Mouse (Mus musculus) CD4-positive, CD25-positive, alpha-beta regulatory T cell, adult 4 months (primary cell): ENCODE data around the gene Drc7. TPM values are rescaled to one million over a fixed set of nuclear protein-coding genes. Genes with fewer than 3 reads are reported as not detected.
"Not testable (repeated sequence)": the region's sequence is repeated elsewhere in the genome, so short reads cannot be mapped to it uniquely, and the experiment has no call there.

ENCODE experiments used
- ATAC-seq: one replicate; pipeline ENCODE4 v1.8.0; 2017
- polyA plus RNA-seq, 2 experiments: library from polyadenylated mRNA; unstranded; fragments of 100-300 nt; shearing (Covaris generic); gene quantifications; one replicate each; pipeline ENCODE4 v1.2.1; 2017

Drc7 gene
- not detected for polyA plus RNA-seq

- no peak for ATAC-seq
Observed at GRCm38 (mm10) chr8:95054927-95055510, at the start of gene Drc7. Gene Drc7 (plus strand): TSS chr8:95055103.

GRCm38 (mm10) chr8:95012442-95012919 is 42.4 kb upstream of the Drc7 start:
- ATAC-seq: no peak

- no peak for ATAC-seq
Observed at GRCm38 (mm10) chr8:95015866-95016265, 39.0 kb upstream of the Drc7 start.

- no peak for ATAC-seq
Observed at GRCm38 (mm10) chr8:95016684-95017083, 38.2 kb upstream of the Drc7 start.

GRCm38 (mm10) chr8:95017451-95017850 is 37.5 kb upstream of the Drc7 start, which contains the start of gene Adgrg3:
Gene Adgrg3 (plus strand): TSS chr8:95017692.
- ATAC-seq: no peak

DNA sequence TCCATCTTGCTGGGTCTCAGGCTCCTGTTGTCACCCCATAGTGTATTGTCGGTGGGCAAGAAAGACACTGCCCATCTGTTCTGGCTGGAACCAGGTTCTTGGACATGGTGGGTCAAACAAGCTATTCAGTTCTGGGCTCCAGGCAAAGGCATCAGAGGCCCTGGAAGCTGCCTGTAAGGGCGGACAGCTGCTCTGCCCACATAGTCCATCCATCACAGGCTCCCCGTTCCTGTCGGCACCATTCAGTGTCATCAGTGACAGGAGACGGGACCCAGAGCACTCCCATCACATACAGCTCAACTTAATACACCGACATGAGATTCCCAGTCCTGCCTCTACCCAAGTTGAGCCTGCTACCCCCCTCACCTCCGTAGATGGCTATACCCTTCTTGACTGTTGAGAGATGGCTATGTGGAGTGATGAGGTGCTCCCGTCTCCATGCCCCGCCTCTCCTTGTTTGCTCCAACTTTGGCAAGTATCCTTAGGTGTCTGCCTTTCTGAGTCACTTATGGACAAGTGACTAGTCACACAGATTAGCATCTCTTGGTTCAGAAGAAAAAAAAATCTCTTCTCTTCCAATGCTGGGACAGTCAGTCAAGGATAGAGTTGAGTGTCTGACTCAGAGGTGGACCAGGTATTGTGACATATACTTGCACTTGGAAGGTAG is 36.8 kb upstream of the Drc7 start:
- no peak for ATAC-seq

DNA sequence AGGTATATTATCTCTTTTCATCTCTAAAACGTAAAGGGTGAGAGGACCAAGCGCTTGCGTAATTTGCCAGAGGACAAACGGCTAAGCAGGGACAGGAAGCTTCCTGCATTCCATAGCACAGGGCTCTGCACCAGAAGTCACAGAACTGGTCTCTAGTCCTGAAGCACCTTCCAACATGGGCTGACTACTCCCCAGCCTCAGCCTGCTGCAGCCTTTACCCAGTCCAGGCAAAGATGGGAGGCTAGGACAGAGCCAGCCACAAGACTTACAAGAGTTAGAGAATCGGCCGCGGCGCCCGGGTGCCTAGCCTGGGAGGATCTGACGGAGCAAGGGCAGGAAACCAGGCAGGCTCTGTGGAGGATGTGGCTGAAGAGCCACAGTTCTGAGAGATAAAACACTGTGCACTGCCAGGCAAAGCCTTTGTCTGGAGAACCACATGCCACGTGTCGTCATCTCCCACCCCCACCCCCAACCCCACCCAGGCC is 34.6 kb upstream of the Drc7 start:
- ATAC-seq: peak; percentile 37

GRCm38 (mm10) chr8:95020821-95021220 is 34.1 kb upstream of the Drc7 start:
- no peak for ATAC-seq

- ATAC-seq: no peak
Observed at GRCm38 (mm10) chr8:95023201-95023600, 31.7 kb upstream of the Drc7 start.

DNA sequence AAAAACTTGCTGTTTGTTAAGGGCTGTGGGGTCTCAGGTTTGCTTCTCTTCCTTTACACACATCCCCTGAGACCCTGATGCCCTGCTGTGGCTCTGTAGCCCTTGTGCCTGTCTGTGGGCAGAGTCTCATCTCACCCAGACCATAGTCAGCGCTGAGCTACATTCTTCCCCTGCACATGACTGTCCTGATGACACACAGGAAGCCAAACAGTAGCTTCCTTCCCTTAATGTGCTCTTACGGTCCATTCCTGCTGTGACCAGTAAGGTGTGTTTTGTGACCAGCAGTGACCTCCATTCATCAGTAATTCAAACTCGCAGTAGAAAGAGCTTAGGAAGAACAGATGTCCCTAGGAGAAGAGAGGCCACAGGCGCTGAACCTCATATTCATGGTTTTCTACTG is 30.5 kb upstream of the Drc7 start:
- no peak for ATAC-seq

DNA sequence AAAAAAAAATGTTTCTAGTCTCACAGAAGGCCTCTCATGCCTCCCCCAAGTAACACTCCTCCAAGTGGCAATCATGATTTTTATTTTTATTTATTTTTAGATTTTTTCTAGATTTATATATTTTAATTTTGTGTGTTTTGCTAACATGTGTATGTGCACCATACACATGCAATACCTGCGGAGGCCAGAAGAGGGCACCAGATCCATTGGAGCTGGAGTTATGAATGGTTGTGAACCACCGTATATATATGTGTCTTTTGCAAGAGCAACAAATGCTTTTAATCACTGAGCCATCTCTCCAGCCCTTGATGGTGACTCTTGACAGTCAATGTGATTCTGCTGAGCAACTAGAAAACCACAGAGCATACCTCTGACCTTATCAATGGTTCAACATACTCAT is 29.5 kb upstream of the Drc7 start:
- no peak for ATAC-seq

GRCm38 (mm10) chr8:95028391-95028790 is 26.5 kb upstream of the Drc7 start:
- not testable (repeated sequence) for ATAC-seq

- no peak for ATAC-seq
Observed at GRCm38 (mm10) chr8:95037106-95037925, 17.6 kb upstream of the Drc7 start.

DNA sequence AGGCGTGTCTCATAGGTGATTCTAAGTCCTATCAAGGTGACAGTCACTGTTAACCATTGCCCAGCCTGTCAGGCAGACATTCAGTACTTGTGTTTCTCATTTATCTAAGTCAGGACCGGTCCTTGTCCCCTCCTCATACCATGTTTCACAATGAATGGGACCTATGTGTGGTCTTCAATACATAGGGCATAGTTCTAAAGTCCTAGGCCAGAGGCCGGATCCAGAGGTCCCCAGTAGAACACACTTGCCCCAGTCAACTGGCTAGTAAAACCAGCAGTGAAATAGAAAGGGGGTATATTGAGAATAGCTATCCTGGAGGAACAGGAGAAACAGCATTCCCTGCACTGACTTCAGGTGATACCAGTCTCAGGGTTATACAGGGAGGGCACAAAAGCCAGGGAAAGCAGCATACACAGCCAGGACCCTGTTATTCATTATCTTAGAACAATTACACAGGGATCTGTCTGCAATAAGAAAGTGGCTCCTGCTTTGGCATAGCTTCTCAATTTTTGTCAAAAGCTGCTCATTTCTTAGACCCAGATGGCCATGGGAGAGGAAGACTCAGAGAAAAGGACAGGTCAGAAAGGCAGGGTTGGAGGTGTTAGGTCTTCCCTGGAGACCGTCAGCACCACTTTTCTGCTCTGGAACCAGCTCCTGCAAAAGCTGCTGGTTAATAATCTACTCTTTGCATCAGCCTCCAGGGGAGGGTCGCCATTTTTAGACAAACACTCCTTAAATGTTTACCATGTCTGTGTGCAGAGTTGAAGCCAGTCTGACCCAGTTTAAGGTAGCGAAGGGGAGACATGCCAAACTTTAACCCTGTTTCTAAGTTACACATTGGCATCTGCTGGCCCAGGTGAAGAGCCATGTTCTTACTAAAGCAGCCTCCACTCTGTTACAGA is 12.8 kb upstream of the Drc7 start:
- no peak for ATAC-seq

- ATAC-seq: no peak
Observed at GRCm38 (mm10) chr8:95044811-95045210, 10.1 kb upstream of the Drc7 start.

- ATAC-seq: no peak
Observed at GRCm38 (mm10) chr8:95046982-95047381, 7.9 kb upstream of the Drc7 start.

- ATAC-seq: no peak
Observed at GRCm38 (mm10) chr8:95047884-95048680, 6.8 kb upstream of the Drc7 start.

- ATAC-seq: no peak
Observed at GRCm38 (mm10) chr8:95049636-95050035, 5.3 kb upstream of the Drc7 start.

DNA sequence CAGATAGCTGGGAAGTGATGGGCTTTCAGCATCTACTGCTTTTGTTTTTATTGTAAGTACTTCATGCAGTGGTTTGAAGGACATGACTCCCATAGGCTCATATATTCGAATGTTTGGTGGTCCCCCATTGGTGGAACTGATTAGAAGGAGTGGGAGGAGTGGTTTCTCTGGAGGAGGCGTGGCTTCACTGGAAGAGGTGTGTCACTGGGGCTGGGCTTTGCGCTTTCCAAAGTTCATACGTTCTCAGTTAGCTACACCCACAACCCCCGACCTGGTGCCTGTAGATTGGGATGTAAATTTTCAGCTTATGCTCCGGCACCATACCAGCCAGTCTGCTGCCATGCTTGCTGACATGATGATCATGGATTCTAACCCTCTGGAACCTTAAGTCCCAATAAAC is 465 bp upstream of the Drc7 start:
- ATAC-seq: no peak

- no peak for ATAC-seq
Observed at GRCm38 (mm10) chr8:95056414-95056813, 1.5 kb downstream of the Drc7 start.

- ATAC-seq: no peak
Observed at GRCm38 (mm10) chr8:95058661-95059060, 3.8 kb downstream of the Drc7 start.
